Mouse (Mus musculus): ENCODE data around the gene Trpm6. TPM values are rescaled to one million over a fixed set of nuclear protein-coding genes. Genes with fewer than 3 reads are reported as not detected.

Trpm6 gene
- polyA plus RNA-seq, 1 experiment from 2014 or later = 0.34 TPM

DNA sequence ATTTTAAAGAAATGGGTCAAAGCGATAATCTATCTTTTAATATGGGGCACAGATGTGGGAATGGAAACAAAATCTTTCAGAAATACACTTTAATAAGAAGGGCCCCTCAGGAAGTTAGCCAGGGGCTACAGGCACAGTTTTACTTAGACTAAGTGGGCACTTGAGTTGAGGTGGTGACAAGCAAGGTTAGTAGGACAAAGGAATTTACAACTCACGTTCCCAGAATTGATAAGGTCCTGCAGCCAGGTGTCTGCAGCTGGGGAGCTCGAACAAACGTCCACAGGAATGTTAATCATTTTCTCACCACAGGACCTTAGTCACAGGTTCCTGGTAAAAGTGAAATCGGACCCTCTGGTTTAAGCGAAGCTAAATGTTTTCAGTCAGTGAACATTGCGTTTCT is 18.7 kb upstream of the Trpm6 start:
- WGBS = 41% methylated on average over 7 of the region's 7 CpGs
- Histone ChIP-seq H3K4me3 (no peak overlapping the region), H3K9ac (no peak overlapping the region), H3K4me2 (no peak overlapping the region), H3K9me3 (no peaks in the 10 kb centered on the region), H3K36me3 (no peaks in the 10 kb centered on the region), H3K27ac (no peak overlapping the region), H3K4me1 (no peaks in the 10 kb centered on the region), H3K27me3 (no peaks in the 10 kb centered on the region)
- ATAC-seq (ENCODE audit: insufficient number of reproducible peaks, insufficient read depth, low FRiP score, low TSS enrichment, low read depth) = no peak

DNA sequence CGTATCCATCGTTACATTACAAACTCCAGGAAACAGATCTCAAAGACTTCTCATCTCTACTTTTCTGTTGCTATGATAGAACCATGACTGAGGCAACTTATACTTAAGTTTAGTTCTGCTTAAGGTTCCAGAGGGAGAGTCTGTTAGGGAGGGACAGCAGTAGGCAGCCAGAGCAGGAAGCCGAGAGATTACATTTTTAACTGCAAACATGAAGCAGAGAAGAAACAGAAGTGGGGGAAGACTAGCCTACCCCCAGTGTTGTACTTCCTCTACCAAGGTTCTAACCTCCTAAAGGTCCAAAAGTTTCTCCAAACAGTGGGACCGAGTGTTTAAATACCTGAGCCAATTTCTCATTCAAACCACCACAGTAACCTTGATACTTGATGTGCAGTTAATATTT is 13.9 kb upstream of the Trpm6 start:
- WGBS = 91% methylated on average over 4 of the region's 4 CpGs
- Histone ChIP-seq H3K4me2 (no peak overlapping the region), H3K36me3 (no peaks in the 10 kb centered on the region), H3K27ac (no peak overlapping the region), H3K4me3 (no peak overlapping the region), H3K27me3 (no peaks in the 10 kb centered on the region), H3K9me3 (no peaks in the 10 kb centered on the region), H3K4me1 (no peaks in the 10 kb centered on the region), H3K9ac (no peak overlapping the region)
- no peak for ATAC-seq (ENCODE audit: insufficient number of reproducible peaks, insufficient read depth, low FRiP score, low TSS enrichment, low read depth)

DNA sequence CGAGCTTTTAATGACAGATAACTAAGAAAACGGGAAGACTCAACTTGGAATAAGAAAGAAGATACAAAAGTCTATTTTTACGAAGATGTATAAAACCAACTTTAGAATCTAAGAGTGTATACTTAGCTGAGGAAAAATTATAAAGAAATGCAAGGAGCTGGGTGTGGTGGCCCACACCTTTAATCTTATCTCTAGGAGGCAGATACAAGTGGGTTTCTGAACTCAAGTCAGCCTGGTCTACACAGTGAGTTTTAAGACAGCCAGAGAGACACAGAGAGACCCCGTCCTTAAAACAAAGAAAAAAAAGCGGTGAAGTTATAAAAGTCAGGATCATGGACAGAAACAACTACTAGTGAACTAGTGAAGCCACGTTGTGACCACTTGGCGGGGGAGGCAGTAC is 10.6 kb upstream of the Trpm6 start:
- Histone ChIP-seq H3K4me3 (no peak overlapping the region), H3K27ac (no peak overlapping the region), H3K36me3 (no peaks in the 10 kb centered on the region), H3K4me2 (no peak overlapping the region), H3K4me1 (no peaks in the 10 kb centered on the region), H3K9ac (no peak overlapping the region), H3K9me3 (no peaks in the 10 kb centered on the region), H3K27me3 (no peaks in the 10 kb centered on the region)
- ATAC-seq (ENCODE audit: insufficient number of reproducible peaks, insufficient read depth, low FRiP score, low TSS enrichment, low read depth) = no peak
- WGBS = 82% methylated on average over 7 of the region's 7 CpGs

DNA sequence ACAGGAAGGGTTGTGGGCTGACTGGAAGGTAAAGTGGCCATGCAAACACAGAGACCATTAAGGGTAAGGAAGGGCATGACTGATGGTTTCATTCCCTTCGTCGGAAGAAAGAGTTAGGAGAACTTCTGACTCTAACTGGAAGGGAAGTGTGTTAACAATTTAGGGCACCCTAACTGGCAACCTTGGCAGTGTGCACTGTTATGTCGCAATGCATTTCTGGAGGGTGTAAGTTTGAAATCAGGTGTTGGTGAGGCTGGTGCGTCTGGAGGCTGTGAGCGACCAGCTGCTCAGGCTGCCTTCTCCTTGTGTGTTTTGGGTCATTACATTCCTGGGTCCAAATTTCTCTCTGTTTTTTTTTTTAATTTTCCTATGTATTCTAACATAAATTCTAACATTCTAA is 5.8 kb upstream of the Trpm6 start:
- WGBS = 73% methylated on average over 5 of the region's 5 CpGs
- no peak overlapping the region for H3K4me2 ChIP-seq
- H3K9ac ChIP-seq = no peak overlapping the region
- 0 out of 2 replicates have a peak, but pooled peaks cover 2% of the 10 kb centered on the region for H3K27me3 ChIP-seq
- no peak for ATAC-seq (ENCODE audit: insufficient number of reproducible peaks, insufficient read depth, low FRiP score, low TSS enrichment, low read depth)
- no peaks in the 10 kb centered on the region for H3K4me1 ChIP-seq
- H3K4me3 ChIP-seq = no peak overlapping the region
- no peaks in the 10 kb centered on the region for H3K36me3 ChIP-seq
- no peak overlapping the region for H3K27ac ChIP-seq
- no peaks in the 10 kb centered on the region for H3K9me3 ChIP-seq

GRCm38 (mm10) chr19:18746576-18747340 is 3.0 kb upstream of the Trpm6 start:
- Histone ChIP-seq H3K36me3 (no peaks in the 10 kb centered on the region), H3K27ac (no peak overlapping the region), H3K4me1 (peaks cover 8% of the 10 kb centered on the region; the same call in 1 of the 2 replicates), H3K9me3 (no peaks in the 10 kb centered on the region), H3K9ac (no peak overlapping the region), H3K4me3 (no peak overlapping the region), H3K4me2 (no peak overlapping the region), H3K27me3 (peaks cover 21% of the 10 kb centered on the region)
- ATAC-seq (ENCODE audit: insufficient number of reproducible peaks, insufficient read depth, low FRiP score, low TSS enrichment, low read depth) = no peak
- WGBS = 87% methylated on average over 5 of the region's 5 CpGs

GRCm38 (mm10) chr19:18747379-18747778 is 2.4 kb upstream of the Trpm6 start:
- Histone ChIP-seq H3K4me2 (no peak overlapping the region), H3K9me3 (no peaks in the 10 kb centered on the region), H3K27ac (no peak overlapping the region), H3K9ac (no peak overlapping the region), H3K4me3 (no peak overlapping the region), H3K27me3 (peaks cover 21% of the 10 kb centered on the region), H3K36me3 (no peaks in the 10 kb centered on the region), H3K4me1 (peaks cover 8% of the 10 kb centered on the region; the same call in 1 of the 2 replicates)
- ATAC-seq (ENCODE audit: insufficient number of reproducible peaks, insufficient read depth, low FRiP score, low TSS enrichment, low read depth) = no peak
- 91% methylated on average over 4 of the region's 4 CpGs for WGBS

DNA sequence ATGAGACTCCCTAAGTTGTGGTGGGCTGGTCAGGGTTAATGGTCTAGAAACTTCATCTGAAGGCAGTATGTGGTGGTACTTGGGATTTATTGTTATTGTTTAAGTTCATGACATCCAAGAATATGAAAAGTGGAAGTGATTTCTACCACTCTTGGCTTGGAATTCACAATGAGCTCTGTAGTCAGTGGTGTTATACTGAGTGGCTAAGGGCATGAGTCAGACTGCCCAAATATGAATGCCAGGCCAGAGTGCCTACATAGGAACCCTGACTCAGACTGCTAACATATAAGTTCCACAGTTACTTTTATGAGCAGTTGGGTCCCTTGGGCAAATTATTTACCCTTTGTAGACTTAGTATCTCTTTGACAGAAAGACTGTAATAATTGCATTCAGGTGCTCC is 7.4 kb downstream of the Trpm6 start:
- H3K27ac ChIP-seq = no peak overlapping the region
- no peak overlapping the region for H3K9ac ChIP-seq
- no peaks in the 10 kb centered on the region for H3K4me1 ChIP-seq
- H3K27me3 ChIP-seq = no peaks in the 10 kb centered on the region
- no peak overlapping the region for H3K4me3 ChIP-seq
- H3K9me3 ChIP-seq = no peaks in the 10 kb centered on the region
- H3K4me2 ChIP-seq = no peak overlapping the region
- H3K36me3 ChIP-seq = no peaks in the 10 kb centered on the region
- no peak for ATAC-seq (ENCODE audit: insufficient number of reproducible peaks, insufficient read depth, low FRiP score, low TSS enrichment, low read depth)

DNA sequence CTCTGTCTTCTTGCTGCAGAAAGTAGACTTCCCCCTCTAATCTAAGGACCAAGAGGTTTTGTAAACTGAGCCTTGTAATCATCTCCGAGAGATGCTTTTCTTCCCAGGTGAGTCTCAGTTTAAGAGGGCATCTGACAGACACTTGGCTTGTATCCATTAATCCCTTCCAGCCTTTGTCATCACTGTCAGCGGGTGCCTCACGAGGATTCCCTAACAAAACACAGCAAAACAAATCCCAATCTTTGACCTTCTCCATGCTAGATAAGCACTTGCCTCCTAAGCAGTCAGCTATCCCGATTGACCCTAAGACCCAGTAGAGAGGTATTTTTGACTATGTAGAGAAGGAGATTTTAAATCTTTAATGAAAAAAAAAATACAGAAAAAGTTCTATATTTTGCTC is 7.9 kb downstream of the Trpm6 start:
- H3K27ac ChIP-seq = no peak overlapping the region
- H3K4me3 ChIP-seq = no peak overlapping the region
- no peaks in the 10 kb centered on the region for H3K36me3 ChIP-seq
- H3K4me1 ChIP-seq = no peaks in the 10 kb centered on the region
- H3K27me3 ChIP-seq = no peaks in the 10 kb centered on the region
- no peak overlapping the region for H3K4me2 ChIP-seq
- ATAC-seq (ENCODE audit: insufficient number of reproducible peaks, insufficient read depth, low FRiP score, low TSS enrichment, low read depth) = no peak
- no peak overlapping the region for H3K9ac ChIP-seq
- H3K9me3 ChIP-seq = no peaks in the 10 kb centered on the region
- WGBS = 45% methylated on average over 4 of the region's 4 CpGs

- WGBS = 33% methylated on average over 6 of the region's 6 CpGs
- no peak for ATAC-seq (ENCODE audit: insufficient number of reproducible peaks, insufficient read depth, low FRiP score, low TSS enrichment, low read depth)
- no peaks in the 10 kb centered on the region for H3K4me1 ChIP-seq
These were observed 8.5 kb downstream of the Trpm6 start for GRCm38 (mm10) chr19:18758269-18758668.

GRCm38 (mm10) chr19:18758916-18759315 is 9.1 kb downstream of the Trpm6 start:
- 41% methylated on average over 9 of the region's 9 CpGs for WGBS
- H3K27me3 ChIP-seq = no peaks in the 10 kb centered on the region
- H3K9ac ChIP-seq = no peak overlapping the region
- H3K9me3 ChIP-seq = no peaks in the 10 kb centered on the region
- ATAC-seq (ENCODE audit: insufficient number of reproducible peaks, insufficient read depth, low FRiP score, low TSS enrichment, low read depth) = no peak
- H3K27ac ChIP-seq = no peak overlapping the region
- H3K4me1 ChIP-seq = no peaks in the 10 kb centered on the region
- no peaks in the 10 kb centered on the region for H3K36me3 ChIP-seq
- H3K4me3 ChIP-seq = no peak overlapping the region
- H3K4me2 ChIP-seq = no peak overlapping the region

More at GRCm38 (mm10) chr19:18758269-18758668, 8.5 kb downstream of the Trpm6 start:
- Histone ChIP-seq H3K9me3 (no peaks in the 10 kb centered on the region), H3K4me3 (no peak overlapping the region), H3K9ac (no peak overlapping the region), H3K27ac (no peak overlapping the region), H3K4me2 (no peak overlapping the region), H3K36me3 (no peaks in the 10 kb centered on the region), H3K27me3 (no peaks in the 10 kb centered on the region)

GRCm38 (mm10) chr19:18766399-18766798 is 16.6 kb downstream of the Trpm6 start:
- Histone ChIP-seq H3K27ac (no peak overlapping the region), H3K27me3 (no peaks in the 10 kb centered on the region), H3K4me3 (no peak overlapping the region), H3K9me3 (no peaks in the 10 kb centered on the region), H3K9ac (no peak overlapping the region), H3K36me3 (no peaks in the 10 kb centered on the region), H3K4me2 (no peak overlapping the region), H3K4me1 (no peaks in the 10 kb centered on the region)
- ATAC-seq (ENCODE audit: insufficient number of reproducible peaks, insufficient read depth, low FRiP score, low TSS enrichment, low read depth) = no peak
- 77% methylated on average over 5 of the region's 5 CpGs for WGBS

- no peak overlapping the region for H3K4me2 ChIP-seq
- no peaks in the 10 kb centered on the region for H3K4me1 ChIP-seq
- H3K36me3 ChIP-seq = no peaks in the 10 kb centered on the region
- no peaks in the 10 kb centered on the region for H3K9me3 ChIP-seq
- WGBS = 45% methylated on average over 1 of the region's 1 CpGs
- H3K27me3 ChIP-seq = no peaks in the 10 kb centered on the region
- no peak for ATAC-seq (ENCODE audit: insufficient number of reproducible peaks, insufficient read depth, low FRiP score, low TSS enrichment, low read depth)
- H3K9ac ChIP-seq = no peak overlapping the region
- H3K27ac ChIP-seq = no peak overlapping the region
- no peak overlapping the region for H3K4me3 ChIP-seq
These were observed 21.3 kb downstream of the Trpm6 start for GRCm38 (mm10) chr19:18771048-18771447.
